Mouse (Mus musculus) spleen, adult 12 weeks (tissue): ENCODE results near the gene Olfr1015.

Experiments used
- DNase-seq: peaks from one replicate; pipeline ENCODE4 v3.0.0; 2022; ENCODE audit warnings: low spot score

Gene Olfr1015

GRCm38 (mm10) chr2:85781717-85782116 is at the start of gene Olfr1015:
Gene Olfr1015 (plus strand): TSS chr2:85782017.
- no peak for DNase-seq

GRCm38 (mm10) chr2:85753822-85754221 is 28.0 kb upstream of the Olfr1015 start:
- no peak for DNase-seq

- DNase-seq: no peak
Observed at GRCm38 (mm10) chr2:85762666-85763065, 19.2 kb upstream of the Olfr1015 start, which contains the start of gene Olfr1012. Gene Olfr1012 (minus strand): TSS chr2:85762766.

GRCm38 (mm10) chr2:85766798-85767197 is 15.0 kb upstream of the Olfr1015 start, which contains the start of gene Olfr1013:
Gene Olfr1013 (plus strand): TSS chr2:85767098.
- DNase-seq: no peak

GRCm38 (mm10) chr2:85772413-85772812 is 9.4 kb upstream of the Olfr1015 start, which contains the start of gene Olfr1014:
Gene Olfr1014 (plus strand): TSS chr2:85772713.
- no peak for DNase-seq

DNA sequence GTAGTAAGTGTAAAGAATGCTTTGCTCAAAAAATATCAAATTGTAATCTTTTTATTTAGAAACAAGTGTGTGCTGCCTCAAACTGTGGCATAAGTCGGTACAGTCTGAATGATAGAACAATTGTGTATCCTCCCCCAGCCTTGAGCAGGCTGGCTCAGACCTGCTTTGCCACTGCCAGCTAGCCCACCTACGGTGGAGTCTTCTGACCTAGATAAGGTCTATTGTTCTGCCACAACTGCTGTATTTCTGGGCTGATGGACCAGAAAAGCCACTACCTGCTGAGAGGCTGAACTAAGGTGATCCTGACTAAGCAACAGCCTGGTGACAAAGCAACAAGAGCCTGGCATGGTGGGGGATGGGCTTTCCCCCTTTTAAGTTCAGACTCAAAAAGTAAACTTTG is 10.5 kb downstream of the Olfr1015 start:
- DNase-seq: no peak

DNA sequence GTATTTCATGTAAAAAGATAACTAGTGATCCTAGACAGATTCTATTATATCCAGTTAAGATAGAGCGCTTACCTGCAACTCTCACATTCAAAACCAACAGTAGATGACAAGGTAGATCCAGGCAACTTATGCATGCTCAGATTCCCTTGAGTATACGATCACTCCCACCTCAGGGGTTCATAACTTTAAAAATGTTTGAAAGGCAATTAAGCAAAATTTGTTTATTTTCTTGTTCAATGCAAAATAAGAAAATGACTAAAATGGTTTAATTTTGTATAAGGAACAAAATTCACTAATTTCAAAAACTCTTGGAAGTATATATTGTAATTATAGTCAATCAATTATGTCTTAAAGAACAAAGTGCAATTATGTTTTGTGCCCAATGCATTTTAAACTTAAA is 20.6 kb downstream of the Olfr1015 start, which contains the start of gene Olfr1016:
Gene Olfr1016 (minus strand): TSS at position 101 of the 400 bp plus-strand sequence.
- DNase-seq: no peak

- DNase-seq: no peak
Observed at GRCm38 (mm10) chr2:85804501-85804900, 22.7 kb downstream of the Olfr1015 start.

GRCm38 (mm10) chr2:85818179-85818578 is 36.4 kb downstream of the Olfr1015 start, which contains the start of gene Olfr1018:
Gene Olfr1018 (plus strand): TSS chr2:85818479.
- no peak for DNase-seq
